Comparison of ENCODE assay signal across 8 mouse cellular contexts in the genomic region with DNA sequence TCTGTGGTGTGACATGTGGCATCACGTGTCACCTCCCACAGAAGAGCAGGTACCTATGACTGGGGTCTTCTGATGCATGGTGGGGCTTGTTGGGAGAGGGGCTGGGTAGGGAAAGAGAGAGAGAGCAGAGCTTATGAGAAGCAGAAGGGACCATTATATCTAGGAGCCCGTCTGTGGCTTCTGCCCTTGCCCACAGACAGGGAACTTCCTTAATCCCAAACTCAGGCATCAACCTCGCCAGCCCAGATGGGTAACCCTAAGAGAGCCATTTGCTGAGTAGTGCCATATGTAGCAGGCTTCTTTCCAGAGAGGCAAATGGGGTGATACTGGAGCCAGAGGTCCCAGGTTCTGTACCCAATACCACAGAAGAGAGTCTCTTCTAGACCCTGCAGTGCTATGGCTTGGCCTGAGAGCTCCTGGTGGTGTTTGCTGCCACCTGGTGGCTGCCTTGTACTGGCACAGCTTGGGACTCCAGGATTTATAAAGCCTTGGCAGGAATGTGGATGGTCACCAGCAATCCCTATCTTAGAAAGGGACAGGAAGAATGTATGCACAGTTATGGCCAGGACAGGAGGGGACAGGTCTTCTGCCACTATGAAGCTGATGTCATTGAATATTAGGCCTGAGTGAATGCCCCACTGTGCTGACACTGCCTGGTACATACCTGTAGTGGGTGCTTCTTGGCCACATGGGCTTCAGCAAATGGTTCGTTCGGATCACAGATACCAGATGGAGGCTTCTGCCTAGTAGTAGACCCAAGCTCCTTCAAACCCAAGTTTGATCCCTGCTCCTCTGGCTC. TPM values are rescaled to one million over a fixed set of nuclear protein-coding genes. Genes with fewer than 3 reads are reported as not detected.
DNase-seq lines count a peak whose midpoint lies in the region; ATAC-seq and TF ChIP-seq lines count a peak whose summit lies in the region.

No protein-coding gene starts in this region.

- DNase-seq in adrenal gland, adult 18-20 months (ENCODE audit: low spot score in 2 of 2), result peak; percentile 73 to 81
- peak; percentile 90 for DNase-seq in embryo, embryonic 10 days (ENCODE audit: low spot score)
- peak; percentile 78 for DNase-seq in gastrocnemius, postnatal 14 days
- peak; percentile 81 for DNase-seq in induced T-regulatory cell, adult 2 months (ENCODE audit: low read depth)
- peak; percentile 79 to 86 for DNase-seq in left cerebral cortex, adult 2 months (ENCODE audit: extremely low spot score in 1 of 2, low spot score in 2 of 2)
- peak; percentile 83 to 89 for DNase-seq in right cerebral cortex, postnatal 10 days (ENCODE audit: low spot score in 2 of 2)
- DNase-seq in urinary bladder, postnatal 25 days (ENCODE audit: low spot score), result peak; percentile 78

- TF ChIP-seq CTCF in left cerebral cortex, adult 2 months (IDR thresholded peaks at IDR 0.05), result peak; percentile 97

- peak; percentile 86 for ATAC-seq in megakaryocyte, adult 5-6 weeks (ENCODE audit: poor library complexity, severe bottlenecking)

- no peak overlapping the region for H3K4me3 ChIP-seq in left cerebral cortex, adult 2 months

- H3K27ac ChIP-seq in left cerebral cortex, adult 2 months, result no peak overlapping the region

- intact Hi-C loops in gastrocnemius, postnatal 14 days (cut with DNase I; ENCODE audit: low total_unique reads), result loop anchor here (2.0 to 5.0 kb wide), 3 partner anchors 228 to 337 kb away; no protein-coding TSS in a partner anchor
- intact Hi-C loops in left cerebral cortex, adult 2 months (cut with DNase I), result loop anchor here (1.0 to 5.0 kb wide), 4 partner anchors 152 to 339 kb away; a partner anchor contains a TSS

RNA-seq across cellular contexts. Expression of a gene that starts 35.8 kb away (rescaled TPM):
- total RNA-seq in adrenal gland, adult 18-20 months (2021), result under 1 TPM in 1 of 2 experiments, not detected in 1; 0.40 TPM
- total RNA-seq in gastrocnemius, postnatal 14 days (2021), result not detected
- total RNA-seq in left cerebral cortex, adult 2 months (2021), result not detected
- total RNA-seq in megakaryocyte, adult 5-6 weeks (2015), result not detected in 2 replicates
- not detected in 2 replicates for total RNA-seq in megakaryocyte, adult 5-6 weeks (2017)

RNA-seq across cellular contexts. Expression of a gene that starts 53.1 kb away (rescaled TPM):
- total RNA-seq in adrenal gland, adult 18-20 months (2021), result under 1 TPM in 1 of 2 experiments, not detected in 1; 0.17 TPM
- not detected for total RNA-seq in gastrocnemius, postnatal 14 days (2021)
- not detected for total RNA-seq in left cerebral cortex, adult 2 months (2021)
- not detected in 2 replicates for total RNA-seq in megakaryocyte, adult 5-6 weeks (2015)
- not detected in 2 replicates for total RNA-seq in megakaryocyte, adult 5-6 weeks (2017)
